Mouse (Mus musculus): Measurements from ENCODE around the gene Fgfbp3. TPM values are rescaled to one million over a fixed set of nuclear protein-coding genes. Genes with fewer than 3 reads are reported as not detected.

Gene Fgfbp3
- polyA plus RNA-seq, 1 experiment, result 2.3 TPM

- no peaks in the 10 kb centered on the region; the same call in 1 of the 2 replicates for H3K4me1 ChIP-seq (ENCODE audit: control insufficient read depth, insufficient read depth, low read length)
- TF ChIP-seq POLR2A (IDR thresholded peaks at IDR 0.05; ENCODE audit: low read depth, low read length) (no peak), CTCF (IDR thresholded peaks at IDR 0.05; ENCODE audit: borderline replicate concordance, insufficient read depth, low read length) (no peak)
- no peak overlapping the region for H3K4me3 ChIP-seq (ENCODE audit: insufficient read depth, low read length)
Measured at GRCm38 (mm10) chr19:36929816-36930215, 10.4 kb upstream of the Fgfbp3 start.

GRCm38 (mm10) chr19:36927800-36928361, 8.5 kb upstream of the Fgfbp3 start:
- TF ChIP-seq POLR2A (IDR thresholded peaks at IDR 0.05; ENCODE audit: low read depth, low read length) (no peak), CTCF (IDR thresholded peaks at IDR 0.05; ENCODE audit: borderline replicate concordance, insufficient read depth, low read length) (no peak)
- Histone ChIP-seq H3K4me1 (ENCODE audit: control insufficient read depth, insufficient read depth, low read length) (no peaks in the 10 kb centered on the region; the same call in 1 of the 2 replicates), H3K27ac (ENCODE audit: insufficient read depth, low read length) (peak overlapping the region; percentile 49), H3K4me3 (ENCODE audit: insufficient read depth, low read length) (peak overlapping the region; percentile 59; the same call in 1 of the 2 replicates)

More at GRCm38 (mm10) chr19:36929816-36930215, 10.4 kb upstream of the Fgfbp3 start:
- no peak overlapping the region for H3K27ac ChIP-seq (ENCODE audit: insufficient read depth, low read length)

GRCm38 (mm10) chr19:36926553-36927236, 7.3 kb upstream of the Fgfbp3 start:
- no peaks in the 10 kb centered on the region; the same call in 1 of the 2 replicates for H3K4me1 ChIP-seq (ENCODE audit: control insufficient read depth, insufficient read depth, low read length)
- no peak for TF ChIP-seq POLR2A (IDR thresholded peaks at IDR 0.05; ENCODE audit: low read depth, low read length)
- peak overlapping the region; percentile 85 for H3K27ac ChIP-seq (ENCODE audit: insufficient read depth, low read length)
- H3K4me3 ChIP-seq (ENCODE audit: insufficient read depth, low read length), result peak overlapping the region; percentile 59

GRCm38 (mm10) chr19:36925671-36926552, 6.5 kb upstream of the Fgfbp3 start, which contains the start of gene Btaf1:
Gene Btaf1, plus strand, starts transcription at chr19:36926079.
- no peaks in the 10 kb centered on the region; the same call in 1 of the 2 replicates for H3K4me1 ChIP-seq (ENCODE audit: control insufficient read depth, insufficient read depth, low read length)
- H3K4me3 ChIP-seq (ENCODE audit: insufficient read depth, low read length), result peak within 1 kb of the TSS; percentile 59
- no peak for TF ChIP-seq CTCF (IDR thresholded peaks at IDR 0.05; ENCODE audit: borderline replicate concordance, insufficient read depth, low read length)
- peak; percentile 91 for TF ChIP-seq POLR2A (IDR thresholded peaks at IDR 0.05; ENCODE audit: low read depth, low read length)
- H3K27ac ChIP-seq (ENCODE audit: insufficient read depth, low read length), result peak within 1 kb of the TSS; percentile 93

GRCm38 (mm10) chr19:36922936-36923335, 3.5 kb upstream of the Fgfbp3 start:
- no peak overlapping the region for H3K27ac ChIP-seq (ENCODE audit: insufficient read depth, low read length)

GRCm38 (mm10) chr19:36922015-36922414, 2.6 kb upstream of the Fgfbp3 start:
- no peak overlapping the region for H3K27ac ChIP-seq (ENCODE audit: insufficient read depth, low read length)
- TF ChIP-seq CTCF (IDR thresholded peaks at IDR 0.05; ENCODE audit: borderline replicate concordance, insufficient read depth, low read length) (no peak), POLR2A (IDR thresholded peaks at IDR 0.05; ENCODE audit: low read depth, low read length) (no peak)
- 0 out of 2 replicates have a peak, but pooled peaks cover 1% of the 10 kb centered on the region for H3K4me1 ChIP-seq (ENCODE audit: control insufficient read depth, insufficient read depth, low read length)
- no peak overlapping the region for H3K4me3 ChIP-seq (ENCODE audit: insufficient read depth, low read length)

More at GRCm38 (mm10) chr19:36922936-36923335, 3.5 kb upstream of the Fgfbp3 start:
- 0 out of 2 replicates have a peak, but pooled peaks cover 1% of the 10 kb centered on the region for H3K4me1 ChIP-seq (ENCODE audit: control insufficient read depth, insufficient read depth, low read length)
- no peak for TF ChIP-seq CTCF (IDR thresholded peaks at IDR 0.05; ENCODE audit: borderline replicate concordance, insufficient read depth, low read length)
- TF ChIP-seq POLR2A (IDR thresholded peaks at IDR 0.05; ENCODE audit: low read depth, low read length), result no peak
- no peak overlapping the region for H3K4me3 ChIP-seq (ENCODE audit: insufficient read depth, low read length)

GRCm38 (mm10) chr19:36918441-36919301, 744 bp downstream of the Fgfbp3 start:
- Histone ChIP-seq H3K4me3 (ENCODE audit: insufficient read depth, low read length) (peak overlapping the region; percentile 92), H3K4me1 (ENCODE audit: control insufficient read depth, insufficient read depth, low read length) (0 out of 2 replicates have a peak, but pooled peaks cover 1% of the 10 kb centered on the region), H3K27ac (ENCODE audit: insufficient read depth, low read length) (peak overlapping the region; percentile 30)
- TF ChIP-seq POLR2A (IDR thresholded peaks at IDR 0.05; ENCODE audit: low read depth, low read length) (peak; percentile 74), CTCF (IDR thresholded peaks at IDR 0.05; ENCODE audit: borderline replicate concordance, insufficient read depth, low read length) (peak; percentile 64; the same call in 1 of the 2 replicates)

- Histone ChIP-seq H3K27ac (ENCODE audit: insufficient read depth, low read length) (no peak overlapping the region), H3K4me1 (ENCODE audit: control insufficient read depth, insufficient read depth, low read length) (0 out of 2 replicates have a peak, but pooled peaks cover 1% of the 10 kb centered on the region), H3K4me3 (ENCODE audit: insufficient read depth, low read length) (no peak overlapping the region)
- no peak for TF ChIP-seq CTCF (IDR thresholded peaks at IDR 0.05; ENCODE audit: borderline replicate concordance, insufficient read depth, low read length)
- no peak for TF ChIP-seq POLR2A (IDR thresholded peaks at IDR 0.05; ENCODE audit: low read depth, low read length)
Measured at GRCm38 (mm10) chr19:36916876-36917389, 2.5 kb downstream of the Fgfbp3 start.

Measured in embryonic fibroblast, embryonic 13.5 days (primary cell).